Mouse (Mus musculus): ENCODE results near the gene Ankrd55. TPM values are rescaled to one million over a fixed set of nuclear protein-coding genes. Genes with fewer than 3 reads are reported as not detected.

Ankrd55 gene
- polyA plus RNA-seq, 1 experiment from 2014 or later, result 0.08 TPM

GRCm38 (mm10) chr13:112258478-112258877 lies 29.8 kb upstream of the Ankrd55 start:
- no peak overlapping the region for H3K4me3 ChIP-seq (ENCODE audit: low read length)
- H3K27me3 ChIP-seq (ENCODE audit: control insufficient read depth, insufficient read depth, low read depth, low read length), result no peaks in the 10 kb centered on the region
- H3K36me3 ChIP-seq (ENCODE audit: control insufficient read depth, insufficient read depth, low read length), result no peaks in the 10 kb centered on the region
- peaks cover 18% of the 10 kb centered on the region for H3K4me1 ChIP-seq (replicated peaks; ENCODE audit: control insufficient read depth, insufficient read depth, low read length)
- H3K27ac ChIP-seq (ENCODE audit: low read length), result no peak overlapping the region
- WGBS, result 61% methylated on average over 10 of the region's 10 CpGs
- no peak for ATAC-seq (ENCODE audit: low read depth)
- H3K4me2 ChIP-seq (ENCODE audit: low read depth, low read length), result no peak overlapping the region
- H3K9ac ChIP-seq (ENCODE audit: low read length), result no peak overlapping the region
- H3K9me3 ChIP-seq (ENCODE audit: control insufficient read depth, low read length), result no peaks in the 10 kb centered on the region

GRCm38 (mm10) chr13:112259398-112259797 lies 28.9 kb upstream of the Ankrd55 start:
- H3K4me2 ChIP-seq (ENCODE audit: low read depth, low read length), result no peak overlapping the region
- no peak overlapping the region for H3K4me3 ChIP-seq (ENCODE audit: low read length)
- H3K27me3 ChIP-seq (ENCODE audit: control insufficient read depth, insufficient read depth, low read depth, low read length), result no peaks in the 10 kb centered on the region
- H3K36me3 ChIP-seq (ENCODE audit: control insufficient read depth, insufficient read depth, low read length), result no peaks in the 10 kb centered on the region
- no peak overlapping the region for H3K27ac ChIP-seq (ENCODE audit: low read length)
- no peaks in the 10 kb centered on the region for H3K9me3 ChIP-seq (ENCODE audit: control insufficient read depth, low read length)
- peak; percentile 88 for ATAC-seq (ENCODE audit: low read depth)
- H3K4me1 ChIP-seq (replicated peaks; ENCODE audit: control insufficient read depth, insufficient read depth, low read length), result peaks cover 9% of the 10 kb centered on the region; the same call in 1 of the 2 replicates
- H3K9ac ChIP-seq (ENCODE audit: low read length), result no peak overlapping the region
- 21% methylated on average over 2 of the region's 2 CpGs for WGBS

GRCm38 (mm10) chr13:112264666-112265065 lies 23.6 kb upstream of the Ankrd55 start:
- H3K4me3 ChIP-seq (ENCODE audit: low read length), result no peak overlapping the region
- no peak overlapping the region for H3K4me2 ChIP-seq (ENCODE audit: low read depth, low read length)
- no peaks in the 10 kb centered on the region for H3K4me1 ChIP-seq (replicated peaks; ENCODE audit: control insufficient read depth, insufficient read depth, low read length)
- H3K27me3 ChIP-seq (ENCODE audit: control insufficient read depth, insufficient read depth, low read depth, low read length), result no peaks in the 10 kb centered on the region
- H3K27ac ChIP-seq (ENCODE audit: low read length), result no peak overlapping the region
- no peaks in the 10 kb centered on the region for H3K36me3 ChIP-seq (ENCODE audit: control insufficient read depth, insufficient read depth, low read length)
- 7% methylated on average over 4 of the region's 4 CpGs for WGBS
- no peak overlapping the region for H3K9ac ChIP-seq (ENCODE audit: low read length)
- peak; percentile 82 for ATAC-seq (ENCODE audit: low read depth)
- H3K9me3 ChIP-seq (ENCODE audit: control insufficient read depth, low read length), result no peaks in the 10 kb centered on the region

DNA sequence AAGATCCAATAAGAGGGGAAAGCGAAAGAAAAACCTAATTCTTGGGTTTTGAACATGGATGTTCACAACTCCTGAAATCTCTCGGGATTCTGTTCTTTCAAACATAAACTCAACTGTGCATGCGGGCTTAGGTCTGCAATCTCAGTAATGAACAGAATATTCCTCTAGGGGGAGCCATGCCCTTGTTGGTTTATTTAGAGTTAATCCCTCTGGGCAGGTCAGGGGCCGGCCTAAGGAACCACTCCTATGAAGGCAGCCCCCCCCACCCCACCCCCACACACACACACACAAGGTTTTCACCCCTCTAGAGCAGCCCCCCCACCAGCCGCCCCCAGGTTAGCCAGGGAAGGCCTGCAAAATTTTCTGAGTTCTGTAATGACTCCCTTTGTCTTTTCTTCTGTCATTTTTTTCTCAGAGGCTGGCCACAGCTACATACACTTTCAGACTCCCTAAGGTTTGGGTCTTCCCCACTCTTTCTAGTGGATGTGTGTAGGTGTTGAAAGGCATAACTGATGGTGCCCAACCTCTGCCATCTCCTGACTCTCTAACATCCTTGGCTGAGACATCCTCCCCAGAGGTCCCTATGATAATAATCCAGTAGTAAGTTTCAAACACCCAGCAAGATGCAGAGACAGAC lies 16.2 kb upstream of the Ankrd55 start:
- no peak for ATAC-seq (ENCODE audit: low read depth)
- Histone ChIP-seq H3K4me1 (replicated peaks; ENCODE audit: control insufficient read depth, insufficient read depth, low read length) (no peaks in the 10 kb centered on the region), H3K36me3 (ENCODE audit: control insufficient read depth, insufficient read depth, low read length) (no peaks in the 10 kb centered on the region), H3K9ac (ENCODE audit: low read length) (no peak overlapping the region), H3K27ac (ENCODE audit: low read length) (no peak overlapping the region), H3K4me3 (ENCODE audit: low read length) (no peak overlapping the region), H3K4me2 (ENCODE audit: low read depth, low read length) (no peak overlapping the region), H3K9me3 (ENCODE audit: control insufficient read depth, low read length) (no peaks in the 10 kb centered on the region), H3K27me3 (ENCODE audit: control insufficient read depth, insufficient read depth, low read depth, low read length) (no peaks in the 10 kb centered on the region)
- 19% methylated on average over 5 of the region's 5 CpGs for WGBS

GRCm38 (mm10) chr13:112274636-112275035 lies 13.6 kb upstream of the Ankrd55 start:
- Histone ChIP-seq H3K27me3 (ENCODE audit: control insufficient read depth, insufficient read depth, low read depth, low read length) (no peaks in the 10 kb centered on the region), H3K9me3 (ENCODE audit: control insufficient read depth, low read length) (no peaks in the 10 kb centered on the region), H3K4me2 (ENCODE audit: low read depth, low read length) (no peak overlapping the region), H3K4me1 (replicated peaks; ENCODE audit: control insufficient read depth, insufficient read depth, low read length) (no peaks in the 10 kb centered on the region), H3K4me3 (ENCODE audit: low read length) (no peak overlapping the region), H3K36me3 (ENCODE audit: control insufficient read depth, insufficient read depth, low read length) (no peaks in the 10 kb centered on the region), H3K27ac (ENCODE audit: low read length) (no peak overlapping the region), H3K9ac (ENCODE audit: low read length) (no peak overlapping the region)
- no peak for ATAC-seq (ENCODE audit: low read depth)
- WGBS, result 78% methylated on average over 3 of the region's 3 CpGs

DNA sequence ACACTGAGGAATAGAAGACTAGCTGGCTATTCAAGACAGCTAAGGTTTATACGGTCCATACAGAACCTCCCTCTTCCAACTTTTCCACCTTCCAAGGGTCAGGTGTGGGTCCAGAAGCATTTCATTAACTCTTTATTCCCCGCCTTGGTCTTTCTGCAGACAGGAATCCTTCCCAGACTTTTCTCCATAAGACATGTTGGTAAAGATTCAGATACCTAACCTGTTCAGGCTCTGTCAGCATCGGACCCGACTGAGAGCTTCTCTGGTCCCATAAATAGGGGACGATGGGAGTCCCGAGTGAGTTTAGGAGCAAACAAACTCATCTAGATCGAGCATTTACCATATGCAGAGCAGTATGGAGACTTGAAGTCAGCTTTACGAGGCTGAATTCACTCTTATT lies 12.3 kb upstream of the Ankrd55 start:
- WGBS, result 76% methylated on average over 8 of the region's 8 CpGs
- no peak for ATAC-seq (ENCODE audit: low read depth)
- H3K4me2 ChIP-seq (ENCODE audit: low read depth, low read length), result no peak overlapping the region

DNA sequence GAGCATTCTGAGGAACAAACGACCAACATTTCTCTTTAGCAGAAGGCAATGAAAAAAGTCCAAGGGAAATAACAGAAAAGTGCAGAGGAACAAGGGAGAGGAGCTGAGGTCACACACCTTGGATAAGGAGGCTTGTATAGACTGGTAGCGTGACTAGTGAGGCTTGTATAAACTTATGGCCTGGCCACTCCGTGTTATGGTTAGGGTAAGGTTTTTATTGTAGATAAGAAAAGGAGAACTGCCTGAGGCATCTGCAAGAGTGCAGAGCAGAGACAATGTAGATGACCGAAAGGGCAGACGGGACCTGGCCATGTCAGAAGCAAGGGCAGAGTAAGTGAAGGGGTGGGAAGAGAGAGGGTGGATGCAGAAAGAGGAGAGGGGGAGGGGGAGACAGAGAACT lies 10.7 kb upstream of the Ankrd55 start:
- Histone ChIP-seq H3K27me3 (ENCODE audit: control insufficient read depth, insufficient read depth, low read depth, low read length) (no peaks in the 10 kb centered on the region), H3K9me3 (ENCODE audit: control insufficient read depth, low read length) (no peaks in the 10 kb centered on the region), H3K27ac (ENCODE audit: low read length) (no peak overlapping the region), H3K4me2 (ENCODE audit: low read depth, low read length) (no peak overlapping the region), H3K4me1 (replicated peaks; ENCODE audit: control insufficient read depth, insufficient read depth, low read length) (no peaks in the 10 kb centered on the region), H3K9ac (ENCODE audit: low read length) (no peak overlapping the region), H3K36me3 (ENCODE audit: control insufficient read depth, insufficient read depth, low read length) (no peaks in the 10 kb centered on the region), H3K4me3 (ENCODE audit: low read length) (no peak overlapping the region)
- ATAC-seq (ENCODE audit: low read depth), result no peak
- 57% methylated on average over 5 of the region's 5 CpGs for WGBS

More for the DNA sequence above, 12.3 kb upstream of the Ankrd55 start:
- no peaks in the 10 kb centered on the region for H3K9me3 ChIP-seq (ENCODE audit: control insufficient read depth, low read length)
- H3K9ac ChIP-seq (ENCODE audit: low read length), result no peak overlapping the region
- no peak overlapping the region for H3K27ac ChIP-seq (ENCODE audit: low read length)
- H3K27me3 ChIP-seq (ENCODE audit: control insufficient read depth, insufficient read depth, low read depth, low read length), result no peaks in the 10 kb centered on the region
- H3K36me3 ChIP-seq (ENCODE audit: control insufficient read depth, insufficient read depth, low read length), result no peaks in the 10 kb centered on the region
- no peaks in the 10 kb centered on the region for H3K4me1 ChIP-seq (replicated peaks; ENCODE audit: control insufficient read depth, insufficient read depth, low read length)
- no peak overlapping the region for H3K4me3 ChIP-seq (ENCODE audit: low read length)

DNA sequence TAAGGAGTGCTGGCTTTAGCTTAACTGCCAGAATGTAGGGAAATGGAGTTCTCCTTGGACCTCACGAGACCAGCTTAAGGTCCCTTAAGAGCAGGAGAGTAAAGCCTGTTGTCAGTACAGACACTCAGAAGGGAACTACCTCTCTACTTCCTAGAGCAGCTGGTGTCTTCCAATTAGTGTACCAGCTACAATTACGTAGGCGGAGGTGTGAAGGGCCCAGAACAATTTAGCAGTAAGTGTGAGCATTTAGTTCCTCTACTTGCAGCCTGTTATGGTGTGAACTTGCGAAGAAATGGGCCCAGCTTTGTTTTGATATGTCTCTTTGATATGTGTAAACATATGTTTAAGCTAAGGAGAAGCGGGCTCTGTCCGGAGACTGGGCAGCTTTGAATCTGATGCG lies 10.0 kb upstream of the Ankrd55 start:
- Histone ChIP-seq H3K36me3 (ENCODE audit: control insufficient read depth, insufficient read depth, low read length) (no peaks in the 10 kb centered on the region), H3K27ac (ENCODE audit: low read length) (no peak overlapping the region), H3K4me3 (ENCODE audit: low read length) (no peak overlapping the region), H3K4me2 (ENCODE audit: low read depth, low read length) (no peak overlapping the region), H3K9ac (ENCODE audit: low read length) (no peak overlapping the region), H3K9me3 (ENCODE audit: control insufficient read depth, low read length) (no peaks in the 10 kb centered on the region), H3K4me1 (replicated peaks; ENCODE audit: control insufficient read depth, insufficient read depth, low read length) (no peaks in the 10 kb centered on the region), H3K27me3 (ENCODE audit: control insufficient read depth, insufficient read depth, low read depth, low read length) (no peaks in the 10 kb centered on the region)
- WGBS, result 56% methylated on average over 7 of the region's 7 CpGs
- no peak for ATAC-seq (ENCODE audit: low read depth)

- no peak for ATAC-seq (ENCODE audit: low read depth)
- 96% methylated on average over 1 of the region's 1 CpGs for WGBS
Measured at GRCm38 (mm10) chr13:112287135-112287534, 1.1 kb upstream of the Ankrd55 start.

More at GRCm38 (mm10) chr13:112287135-112287534, 1.1 kb upstream of the Ankrd55 start:
- Histone ChIP-seq H3K27ac (ENCODE audit: low read length) (no peak overlapping the region), H3K4me2 (ENCODE audit: low read depth, low read length) (no peak overlapping the region), H3K4me3 (ENCODE audit: low read length) (no peak overlapping the region), H3K36me3 (ENCODE audit: control insufficient read depth, insufficient read depth, low read length) (no peaks in the 10 kb centered on the region), H3K9me3 (ENCODE audit: control insufficient read depth, low read length) (no peaks in the 10 kb centered on the region), H3K9ac (ENCODE audit: low read length) (no peak overlapping the region), H3K27me3 (ENCODE audit: control insufficient read depth, insufficient read depth, low read depth, low read length) (no peaks in the 10 kb centered on the region), H3K4me1 (replicated peaks; ENCODE audit: control insufficient read depth, insufficient read depth, low read length) (peaks cover 13% of the 10 kb centered on the region)

Data from lung, embryonic 16.5 days (tissue).